Mouse (Mus musculus) forebrain, embryonic 13.5 days (tissue): ENCODE measurements around the gene Extl2. TPM values are rescaled to one million over a fixed set of nuclear protein-coding genes. Genes with fewer than 3 reads are reported as not detected.

ENCODE experiments used
- ATAC-seq: fragments of 200-750 bp; cut with Nextera tagmentation; 2 replicates; pipeline ENCODE4 v1.8.0; 2017
- H3K27ac ChIP-seq: fragments of 300-500 bp; sonication (generic); 2 replicates; pipeline ENCODE4 v1.5.1; 2015; ENCODE audit warnings: inconsistent platforms, mild to moderate bottlenecking, moderate library complexity
- H3K27me3 ChIP-seq: fragments of 300-500 bp; sonication (generic); 2 replicates; pipeline ENCODE4 v1.6.1; 2015; ENCODE audit warnings: mild to moderate bottlenecking, inconsistent platforms
- H3K36me3 ChIP-seq: fragments of 300-500 bp; sonication (generic); 2 replicates; pipeline ENCODE4 v1.6.1; 2015; ENCODE audit warnings: mild to moderate bottlenecking, inconsistent platforms; ENCODE audit not compliant: poor library complexity, severe bottlenecking
- H3K4me1 ChIP-seq: fragments of 300-500 bp; sonication (generic); 2 replicates; pipeline ENCODE4 v1.6.1; 2015; ENCODE audit warnings: inconsistent platforms
- H3K4me2 ChIP-seq: fragments of 300-500 bp; sonication (generic); 2 replicates; pipeline ENCODE4 v1.6.1; 2015; ENCODE audit warnings: inconsistent platforms, mild to moderate bottlenecking, moderate library complexity
- H3K4me3 ChIP-seq: fragments of 300-500 bp; sonication (generic); 2 replicates; pipeline ENCODE4 v1.5.1; 2015; ENCODE audit warnings: mild to moderate bottlenecking, inconsistent platforms
- H3K9ac ChIP-seq: fragments of 300-500 bp; sonication (generic); 2 replicates; pipeline ENCODE4 v1.6.1; 2015; ENCODE audit warnings: mild to moderate bottlenecking, inconsistent platforms
- H3K9me3 ChIP-seq: fragments of 300-500 bp; sonication (generic); replicated peaks from 2 replicates; pipeline ENCODE4 v1.6.1; 2016; ENCODE audit warnings: inconsistent platforms
- WGBS: fragments of 180-500 bp; shearing (Covaris S2); methylation state at CpG from one replicate; pipeline ENCODE4 v1.1.7; 2015; 5-methylcytosine and 5-hydroxymethylcytosine counted together
- polyA plus RNA-seq: library from polyadenylated mRNA; unstranded; fragments of >200 nt; fragmentation: Nextera tagmentation; extraction: Ambion mirVana; gene quantifications from 2 replicates; pipeline ENCODE4 v1.2.1, GENCODE M21; 2015

Gene Extl2
- polyA plus RNA-seq, 1 experiment from 2014 or later, result 19.8 TPM

GRCm38 (mm10) chr3:115983217-115983616 lies 24.0 kb upstream of the Extl2 start:
- H3K9me3 ChIP-seq, result no peaks in the 10 kb centered on the region
- H3K27ac ChIP-seq, result no peak overlapping the region
- no peaks in the 10 kb centered on the region for H3K27me3 ChIP-seq
- 98% methylated on average over 8 of the region's 8 CpGs for WGBS
- no peak overlapping the region for H3K9ac ChIP-seq
- H3K4me3 ChIP-seq, result no peak overlapping the region
- ATAC-seq, result no peak
- no peak overlapping the region for H3K4me2 ChIP-seq
- peaks cover 4% of the 10 kb centered on the region; the same call in 1 of the 2 replicates for H3K4me1 ChIP-seq
- H3K36me3 ChIP-seq, result peaks cover 61% of the 10 kb centered on the region

- Histone ChIP-seq H3K9me3 (no peaks in the 10 kb centered on the region), H3K27ac (no peak overlapping the region), H3K4me1 (peaks cover 4% of the 10 kb centered on the region; the same call in 1 of the 2 replicates), H3K36me3 (peaks cover 70% of the 10 kb centered on the region), H3K4me2 (no peak overlapping the region), H3K9ac (no peak overlapping the region), H3K4me3 (no peak overlapping the region), H3K27me3 (no peaks in the 10 kb centered on the region)
- WGBS, result 95% methylated on average over 9 of the region's 9 CpGs
- ATAC-seq, result no peak
These were observed 22.6 kb upstream of the Extl2 start for GRCm38 (mm10) chr3:115984653-115985052.

- ATAC-seq, result 0 out of 2 replicates have a peak, but pooled peaks have one; percentile 16
- no peak overlapping the region for H3K4me2 ChIP-seq
- H3K9me3 ChIP-seq, result no peaks in the 10 kb centered on the region
- H3K4me3 ChIP-seq, result no peak overlapping the region
- no peak overlapping the region for H3K9ac ChIP-seq
- H3K4me1 ChIP-seq, result peaks cover 4% of the 10 kb centered on the region; the same call in 1 of the 2 replicates
- H3K27me3 ChIP-seq, result no peaks in the 10 kb centered on the region
- no peak overlapping the region for H3K27ac ChIP-seq
- WGBS, result 70% methylated on average over 9 of the region's 9 CpGs
- peaks cover 74% of the 10 kb centered on the region for H3K36me3 ChIP-seq
These were observed 21.9 kb upstream of the Extl2 start for GRCm38 (mm10) chr3:115985183-115985892.

- H3K4me2 ChIP-seq, result no peak overlapping the region
- WGBS, result 92% methylated on average over 4 of the region's 4 CpGs
- no peak for ATAC-seq
- no peaks in the 10 kb centered on the region for H3K27me3 ChIP-seq
- no peak overlapping the region for H3K4me3 ChIP-seq
- H3K9me3 ChIP-seq, result no peaks in the 10 kb centered on the region
- no peak overlapping the region for H3K9ac ChIP-seq
- no peak overlapping the region for H3K27ac ChIP-seq
- H3K36me3 ChIP-seq, result peaks cover 28% of the 10 kb centered on the region
- H3K4me1 ChIP-seq, result no peaks in the 10 kb centered on the region
These were observed 15.2 kb upstream of the Extl2 start for GRCm38 (mm10) chr3:115992103-115992502.

GRCm38 (mm10) chr3:115992588-115992987 lies 14.7 kb upstream of the Extl2 start:
- ATAC-seq, result no peak

GRCm38 (mm10) chr3:115993025-115993424 lies 14.2 kb upstream of the Extl2 start:
- peaks cover 28% of the 10 kb centered on the region for H3K36me3 ChIP-seq
- no peak for ATAC-seq
- H3K9me3 ChIP-seq, result no peaks in the 10 kb centered on the region
- H3K4me3 ChIP-seq, result no peak overlapping the region
- no peak overlapping the region for H3K4me2 ChIP-seq
- no peaks in the 10 kb centered on the region for H3K4me1 ChIP-seq
- no peaks in the 10 kb centered on the region for H3K27me3 ChIP-seq
- no peak overlapping the region for H3K27ac ChIP-seq
- H3K9ac ChIP-seq, result no peak overlapping the region
- WGBS, result 88% methylated on average over 10 of the region's 10 CpGs

More at GRCm38 (mm10) chr3:115992588-115992987, 14.7 kb upstream of the Extl2 start:
- Histone ChIP-seq H3K4me2 (no peak overlapping the region), H3K27ac (no peak overlapping the region), H3K4me3 (no peak overlapping the region), H3K9me3 (no peaks in the 10 kb centered on the region), H3K27me3 (no peaks in the 10 kb centered on the region), H3K9ac (no peak overlapping the region), H3K4me1 (no peaks in the 10 kb centered on the region), H3K36me3 (peaks cover 26% of the 10 kb centered on the region)
- WGBS, result 86% methylated on average over 4 of the region's 4 CpGs

- H3K9ac ChIP-seq, result no peak overlapping the region
- H3K9me3 ChIP-seq, result no peaks in the 10 kb centered on the region
- no peak overlapping the region for H3K4me2 ChIP-seq
- no peak overlapping the region for H3K4me3 ChIP-seq
- WGBS, result 89% methylated on average over 5 of the region's 5 CpGs
- ATAC-seq, result no peak
- H3K27me3 ChIP-seq, result no peaks in the 10 kb centered on the region
- peaks cover 34% of the 10 kb centered on the region for H3K36me3 ChIP-seq
- H3K4me1 ChIP-seq, result no peaks in the 10 kb centered on the region
- H3K27ac ChIP-seq, result no peak overlapping the region
These were observed 10.3 kb upstream of the Extl2 start for GRCm38 (mm10) chr3:115996929-115997328.

- peaks cover 22% of the 10 kb centered on the region for H3K36me3 ChIP-seq
- peak overlapping the region; percentile 85 for H3K4me2 ChIP-seq
- no peaks in the 10 kb centered on the region for H3K9me3 ChIP-seq
- peak overlapping the region; percentile 84 for H3K27ac ChIP-seq
- peaks cover 36% of the 10 kb centered on the region for H3K4me1 ChIP-seq
- peak overlapping the region; percentile 92 for H3K4me3 ChIP-seq
- peak overlapping the region; percentile 92 for H3K9ac ChIP-seq
- 7% methylated on average over 12 of the region's 12 CpGs for WGBS
- ATAC-seq, result peak; percentile 3; the same call in 1 of the 2 replicates
- H3K27me3 ChIP-seq, result no peaks in the 10 kb centered on the region
These were observed 831 bp upstream of the Extl2 start for GRCm38 (mm10) chr3:116006284-116006977.

- peak; percentile 60 for ATAC-seq
- H3K27me3 ChIP-seq, result no peaks in the 10 kb centered on the region
- H3K9me3 ChIP-seq, result no peaks in the 10 kb centered on the region
- peak overlapping the region; percentile 85 for H3K4me2 ChIP-seq
- peak overlapping the region; percentile 84 for H3K27ac ChIP-seq
- peak overlapping the region; percentile 92 for H3K4me3 ChIP-seq
- WGBS, result 0% methylated on average over 12 of the region's 12 CpGs
- H3K9ac ChIP-seq, result peak overlapping the region; percentile 92
- peaks cover 36% of the 10 kb centered on the region for H3K4me1 ChIP-seq
- peaks cover 15% of the 10 kb centered on the region for H3K36me3 ChIP-seq
These were observed 729 bp downstream of the Extl2 start for GRCm38 (mm10) chr3:116007941-116008440.

- H3K27ac ChIP-seq, result no peak overlapping the region
- H3K4me1 ChIP-seq, result peaks cover 36% of the 10 kb centered on the region
- peaks cover 3% of the 10 kb centered on the region; the same call in 1 of the 2 replicates for H3K36me3 ChIP-seq
- H3K27me3 ChIP-seq, result no peaks in the 10 kb centered on the region
- H3K4me3 ChIP-seq, result no peak overlapping the region
- H3K9ac ChIP-seq, result no peak overlapping the region
- WGBS, result 86% methylated on average over 17 of the region's 17 CpGs
- ATAC-seq, result no peak
- 0 out of 2 replicates have a peak overlapping the region, but pooled peaks have one; percentile 2 for H3K4me2 ChIP-seq
- H3K9me3 ChIP-seq, result no peaks in the 10 kb centered on the region
These were observed 2.5 kb downstream of the Extl2 start for GRCm38 (mm10) chr3:116009622-116010344.

GRCm38 (mm10) chr3:116014901-116015300 lies 7.6 kb downstream of the Extl2 start:
- ATAC-seq, result no peak

More at GRCm38 (mm10) chr3:116014901-116015300, 7.6 kb downstream of the Extl2 start:
- no peak overlapping the region for H3K4me2 ChIP-seq
- H3K36me3 ChIP-seq, result no peaks in the 10 kb centered on the region
- no peak overlapping the region for H3K27ac ChIP-seq
- WGBS, result 95% methylated on average over 6 of the region's 6 CpGs
- H3K9me3 ChIP-seq, result no peaks in the 10 kb centered on the region
- peaks cover 4% of the 10 kb centered on the region; the same call in 1 of the 2 replicates for H3K4me1 ChIP-seq
- no peak overlapping the region for H3K9ac ChIP-seq
- no peak overlapping the region for H3K4me3 ChIP-seq
- H3K27me3 ChIP-seq, result no peaks in the 10 kb centered on the region
